Mouse (Mus musculus): ENCODE measurements around the gene Cdca3.
"Not testable (repeated sequence)": the region's sequence is repeated elsewhere in the genome, so short reads cannot be mapped to it uniquely, and the experiment has no call there.

Gene Cdca3

DNA sequence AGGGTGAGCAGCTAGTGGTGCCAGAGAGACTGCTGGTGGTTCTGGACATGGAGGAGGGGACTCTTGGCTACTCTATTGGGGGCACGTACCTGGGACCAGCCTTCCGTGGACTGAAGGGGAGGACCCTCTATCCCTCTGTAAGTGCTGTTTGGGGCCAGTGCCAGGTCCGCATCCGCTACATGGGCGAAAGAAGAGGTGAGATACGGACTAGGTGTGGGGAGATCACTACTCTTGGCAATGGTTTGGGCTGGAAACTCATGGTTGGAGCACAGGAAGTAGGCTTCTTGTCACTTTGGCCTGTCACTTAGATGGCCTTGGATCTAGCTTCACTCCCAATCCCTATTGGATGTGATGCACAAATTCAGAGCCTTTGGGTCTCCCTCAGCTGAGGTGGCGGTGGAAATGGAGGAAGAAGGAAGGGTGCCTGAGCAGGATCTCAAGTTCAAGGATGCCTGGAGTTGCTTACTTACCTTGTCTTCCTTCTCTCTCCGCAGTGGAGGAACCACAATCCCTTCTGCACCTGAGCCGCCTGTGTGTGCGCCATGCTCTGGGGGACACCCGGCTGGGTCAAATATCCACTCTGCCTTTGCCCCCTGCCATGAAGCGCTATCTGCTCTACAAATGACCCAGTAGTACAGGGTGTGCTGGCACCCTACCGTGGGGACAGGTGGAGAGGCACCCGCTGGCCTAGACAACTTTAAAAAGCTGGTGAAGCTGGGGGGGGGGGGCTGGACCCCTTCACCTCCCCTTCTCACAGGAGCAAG is 19.4 kb upstream of the Cdca3 start:
- peak in 1 of 2 experiments; percentile 41 for DNase-seq

DNA sequence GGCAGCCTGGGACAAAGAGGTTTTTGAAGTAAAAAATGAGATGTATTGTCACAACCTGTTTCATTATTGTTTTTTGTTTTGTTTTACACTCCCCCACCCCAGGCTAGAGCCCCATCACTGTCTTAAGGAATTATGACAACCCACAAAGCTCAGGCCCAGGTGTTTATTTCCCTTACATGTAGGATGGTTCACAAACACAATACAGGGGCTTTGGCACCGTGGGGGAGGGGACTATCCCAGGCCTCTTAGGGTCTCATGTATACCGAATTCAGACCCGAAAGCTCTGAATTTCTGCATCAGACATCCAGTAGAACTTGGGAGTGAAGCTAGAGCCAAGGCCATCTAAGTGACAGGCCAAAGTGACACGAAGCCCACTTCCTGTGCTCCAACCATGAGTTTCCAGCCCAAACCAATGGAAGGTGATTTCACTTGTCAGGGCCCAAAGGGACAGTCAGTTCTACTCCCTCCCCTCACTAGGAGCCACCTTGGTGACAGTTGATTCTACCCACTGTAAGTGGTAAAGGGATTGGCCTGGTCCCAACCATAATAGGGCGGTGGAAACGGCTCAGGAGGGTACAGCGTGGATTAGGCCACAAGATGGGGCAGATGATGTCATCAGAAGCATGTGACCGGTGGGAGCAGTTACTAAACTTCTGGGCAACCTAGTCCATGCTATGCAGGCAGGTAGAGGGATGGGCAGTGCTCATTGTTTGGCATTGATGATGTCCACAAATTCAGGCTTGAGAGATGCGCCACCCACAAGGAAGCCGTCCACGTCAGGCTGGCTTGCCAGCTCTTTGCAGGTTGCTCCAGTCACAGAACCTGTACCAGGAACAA is 18.6 kb upstream of the Cdca3 start:
- not testable (repeated sequence) for DNase-seq

DNA sequence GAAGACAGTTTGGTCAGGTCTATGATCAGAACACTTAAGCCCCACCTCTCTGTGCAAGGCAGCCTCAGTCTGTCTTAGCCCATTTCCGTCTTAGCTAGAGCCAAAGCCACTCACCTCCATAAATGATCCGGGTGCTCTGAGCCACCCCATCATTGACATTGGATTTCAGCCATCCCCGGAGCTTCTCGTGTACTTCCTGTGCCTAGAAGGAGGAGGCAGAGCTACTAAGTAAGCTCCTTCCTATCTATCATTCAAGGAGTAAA is 18.0 kb upstream of the Cdca3 start:
- DNase-seq, result no peak

DNA sequence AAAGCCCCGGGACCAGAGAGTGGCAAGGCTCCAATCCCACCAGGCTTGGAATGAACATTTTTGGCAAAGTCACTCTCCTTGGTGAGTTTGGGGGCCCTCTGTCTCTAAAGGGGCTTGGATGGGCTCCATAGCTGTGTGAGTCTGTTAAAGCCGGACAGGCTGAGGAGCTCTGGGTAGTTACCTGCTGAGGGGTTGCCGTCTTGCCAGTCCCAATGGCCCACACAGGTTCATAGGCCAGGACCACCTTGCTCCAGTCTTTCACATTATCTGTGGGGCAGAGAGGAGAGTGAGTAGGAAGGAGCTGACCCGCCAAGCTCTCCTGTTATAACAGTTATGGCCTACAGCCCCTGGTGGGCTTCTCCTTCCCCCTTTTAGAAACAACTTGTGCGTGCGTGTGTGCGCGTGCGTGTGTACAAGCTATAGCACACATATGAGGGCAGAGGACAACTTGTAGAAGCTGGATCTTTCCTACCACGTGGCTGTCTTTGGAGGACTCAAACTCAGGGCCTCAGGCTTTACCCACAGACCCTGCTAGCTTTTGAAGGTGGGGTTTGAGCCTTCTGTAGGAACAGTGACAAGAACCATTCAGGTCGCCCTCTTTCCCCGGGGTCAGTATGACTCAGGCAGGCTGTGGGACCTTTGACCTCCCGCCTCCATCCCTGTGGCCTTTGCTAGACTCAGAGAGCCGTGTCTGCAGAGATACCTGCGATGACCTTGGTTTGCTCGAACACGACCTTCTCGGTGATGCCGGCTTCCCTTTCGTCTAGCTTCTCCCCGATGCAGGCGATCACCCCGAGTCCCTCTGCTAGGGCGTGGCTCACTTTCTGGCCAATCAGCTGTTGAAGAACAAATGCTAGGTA is 17.4 kb upstream of the Cdca3 start:
- DNase-seq, result peak in 1 of 2 experiments; percentile 32

DNA sequence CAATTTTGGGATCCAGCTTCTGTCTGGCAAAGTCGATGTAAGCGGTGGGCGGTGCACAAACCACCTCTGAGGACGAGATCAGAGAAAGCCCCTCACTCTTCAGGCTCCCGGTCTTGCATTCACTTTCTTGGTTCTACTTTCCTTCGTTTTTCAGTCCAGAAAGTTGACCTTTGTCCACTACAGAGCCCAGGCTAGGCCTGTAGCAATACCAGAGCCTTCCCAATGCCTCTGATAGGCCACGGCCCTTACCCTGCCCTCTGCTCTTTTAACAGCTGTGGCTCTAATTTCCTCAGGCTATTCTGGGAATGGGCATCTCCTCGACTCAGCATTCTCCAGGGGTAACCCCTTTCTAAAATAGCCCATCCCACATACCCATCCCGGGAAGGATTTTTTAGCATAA is 16.5 kb upstream of the Cdca3 start:
- peak in 1 of 2 experiments; percentile 37 for DNase-seq

DNA sequence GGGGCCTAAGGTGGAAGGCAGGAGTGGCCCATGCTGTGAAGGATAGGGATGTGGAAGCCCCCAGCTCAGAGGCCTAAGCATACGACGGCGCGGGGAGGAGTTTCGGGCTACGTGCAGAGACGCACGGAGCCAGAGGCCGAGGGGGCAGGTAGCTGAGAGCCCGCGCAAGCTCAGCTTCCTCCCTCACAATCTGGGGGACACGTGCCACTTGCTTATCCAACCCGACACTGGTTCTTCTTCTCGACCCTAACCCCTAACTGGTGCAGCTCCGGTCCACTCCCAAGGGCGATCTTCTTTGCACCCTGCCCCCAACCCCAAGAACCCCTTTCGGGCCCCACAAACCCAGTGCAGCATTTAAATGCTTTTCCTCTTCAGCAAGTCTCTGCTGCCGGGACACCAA is 15.9 kb upstream of the Cdca3 start:
- peak; percentile 84 to 86 for DNase-seq

DNA sequence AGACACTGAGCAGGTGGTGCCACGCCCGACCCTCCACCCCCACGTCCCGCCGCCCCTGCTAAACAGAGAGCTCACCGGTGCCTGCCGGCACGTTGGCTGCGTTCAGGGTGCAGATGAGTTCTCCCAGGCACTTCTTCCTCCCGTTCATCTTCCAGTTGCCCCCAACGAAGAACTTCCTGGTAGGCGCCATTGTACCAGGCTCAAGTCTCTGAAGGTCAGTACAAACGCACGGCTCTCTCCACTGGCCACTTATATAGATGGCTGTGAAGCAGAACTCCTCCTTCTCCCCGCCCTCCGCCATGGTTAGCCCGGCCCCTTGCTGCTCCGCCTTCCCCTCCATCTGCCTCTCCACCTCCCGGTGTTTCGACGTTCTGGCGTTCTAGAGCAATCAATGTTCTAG is 15.4 kb upstream of the Cdca3 start, which contains the start of gene Tpi1:
Gene Tpi1, minus strand, starts transcription at position 364 of the 400 bp plus-strand sequence.
- DNase-seq, result peak; percentile 95 to 97

DNA sequence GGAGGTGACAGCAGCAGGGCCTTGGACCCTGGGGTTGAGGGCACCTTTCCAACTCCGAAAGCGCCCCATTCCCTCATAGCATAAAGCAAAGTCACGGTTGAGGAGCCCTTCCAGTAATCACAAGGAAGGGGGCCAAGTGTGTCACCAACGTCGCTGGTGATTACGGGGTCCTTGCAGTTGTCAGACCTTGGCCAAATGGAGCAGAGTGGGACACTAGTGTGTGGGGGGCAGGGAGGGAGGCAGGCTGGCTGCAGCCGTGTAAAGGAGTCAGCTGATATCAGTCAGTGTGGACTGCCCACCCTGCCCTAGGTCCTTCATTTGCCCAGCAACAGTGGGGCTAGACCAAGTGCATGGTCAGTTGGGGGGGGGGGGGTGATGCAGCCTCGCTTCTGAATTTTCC is 14.9 kb upstream of the Cdca3 start:
- peak; percentile 80 to 87 for DNase-seq

DNA sequence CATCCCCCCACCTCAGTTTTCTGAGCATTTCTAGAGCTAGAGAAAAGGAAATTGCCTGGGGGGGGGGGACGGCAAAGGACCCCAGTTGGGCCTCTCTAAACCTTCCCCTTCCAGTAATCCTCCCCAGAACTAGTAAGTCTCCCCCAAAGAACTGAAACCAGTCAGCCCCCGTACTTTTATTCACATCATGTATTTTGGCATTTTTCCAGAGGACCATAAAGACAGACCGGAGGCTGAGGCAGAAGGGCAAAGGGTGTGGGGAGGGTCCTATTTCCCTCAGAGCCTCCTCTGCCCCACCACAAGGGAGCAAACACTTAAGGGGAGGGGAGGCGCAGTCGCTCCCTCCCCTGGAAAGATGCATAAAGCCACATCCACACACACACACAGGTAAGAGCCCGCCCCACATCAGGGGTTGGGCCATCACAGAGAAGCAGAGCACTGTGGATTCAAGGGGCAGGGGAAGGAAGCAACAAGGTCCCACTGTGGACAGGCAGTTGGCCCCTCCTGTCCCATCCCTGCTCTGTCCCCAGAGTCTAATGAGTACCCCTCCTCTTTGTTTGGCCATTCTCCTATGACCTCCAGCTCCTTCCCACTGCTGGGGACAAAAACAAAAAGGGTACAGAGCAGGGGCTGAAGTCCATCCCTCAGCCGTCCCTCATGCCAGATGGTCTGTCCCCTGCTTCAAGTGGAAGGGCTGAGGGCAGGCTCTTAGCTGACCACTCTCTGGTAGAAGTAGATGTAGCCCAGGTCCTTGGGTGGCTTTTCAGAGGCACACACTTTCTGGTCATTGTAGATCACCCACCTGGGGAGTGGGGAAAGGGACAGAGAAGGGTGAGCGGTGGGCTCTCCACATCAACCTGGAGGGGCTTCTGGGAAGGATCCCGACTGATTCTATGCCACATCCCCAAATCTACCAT is 14.2 kb upstream of the Cdca3 start:
- DNase-seq, result peak in 1 of 2 experiments; percentile 25

DNA sequence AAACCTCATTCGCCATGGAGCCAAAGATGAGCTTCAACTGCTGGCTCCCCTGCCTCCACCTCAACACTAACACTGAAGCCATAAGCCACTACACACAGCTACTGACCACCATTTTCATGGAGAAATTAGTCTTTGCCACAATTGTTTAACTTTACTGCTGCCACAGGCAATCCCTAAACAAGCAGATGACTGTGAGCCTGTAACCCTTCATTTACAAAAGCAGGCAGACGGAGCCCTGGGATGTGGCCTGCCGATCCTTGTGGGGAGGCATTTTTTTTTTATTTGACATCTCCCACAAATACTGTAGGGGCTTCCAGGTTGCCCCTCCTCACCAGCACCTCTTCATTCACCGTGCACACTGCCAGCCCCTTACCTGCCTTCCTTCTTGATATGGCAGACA is 12.7 kb upstream of the Cdca3 start:
- DNase-seq, result peak in 1 of 2 experiments; percentile 0

DNA sequence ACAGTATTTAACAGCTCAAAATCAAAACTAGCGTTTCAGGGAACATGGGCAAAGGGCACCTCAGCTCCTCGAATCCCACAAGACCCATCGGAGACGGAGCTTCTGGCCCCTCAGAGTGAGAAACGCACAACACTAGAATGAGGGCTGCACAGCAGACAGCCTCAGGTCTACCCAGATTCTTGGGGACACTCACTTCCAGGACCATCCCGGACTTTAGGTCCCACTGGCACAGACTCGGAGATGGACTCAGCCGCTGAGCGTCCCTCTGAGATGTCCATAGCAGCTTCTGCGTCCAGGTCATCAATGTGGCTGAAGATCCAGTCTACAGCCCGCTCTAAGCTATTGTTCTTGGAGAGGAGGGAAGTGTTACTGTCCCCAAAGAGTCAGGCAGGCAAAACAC is 12.2 kb upstream of the Cdca3 start:
- peak in 1 of 2 experiments; percentile 1 for DNase-seq

DNA sequence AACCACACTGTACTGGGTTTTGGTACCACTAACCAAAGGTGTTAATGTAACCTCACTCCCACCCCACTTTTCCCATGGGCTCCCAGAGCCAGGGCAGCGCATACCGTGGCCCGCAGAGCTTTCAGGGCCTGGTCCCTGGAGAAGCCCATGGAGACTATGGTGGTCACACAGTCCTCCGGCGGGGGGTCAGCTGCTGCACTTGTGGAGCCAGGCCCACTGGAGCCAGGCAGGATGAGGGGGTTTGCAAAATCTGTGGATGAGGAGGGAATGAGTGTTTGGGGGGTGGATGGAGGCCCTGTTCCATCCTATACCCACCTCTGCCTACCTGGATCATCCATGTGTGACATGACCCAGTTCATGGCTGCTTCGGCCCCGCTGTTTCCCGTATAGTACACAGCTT is 11.8 kb upstream of the Cdca3 start:
- DNase-seq, result peak in 1 of 2 experiments; percentile 18

DNA sequence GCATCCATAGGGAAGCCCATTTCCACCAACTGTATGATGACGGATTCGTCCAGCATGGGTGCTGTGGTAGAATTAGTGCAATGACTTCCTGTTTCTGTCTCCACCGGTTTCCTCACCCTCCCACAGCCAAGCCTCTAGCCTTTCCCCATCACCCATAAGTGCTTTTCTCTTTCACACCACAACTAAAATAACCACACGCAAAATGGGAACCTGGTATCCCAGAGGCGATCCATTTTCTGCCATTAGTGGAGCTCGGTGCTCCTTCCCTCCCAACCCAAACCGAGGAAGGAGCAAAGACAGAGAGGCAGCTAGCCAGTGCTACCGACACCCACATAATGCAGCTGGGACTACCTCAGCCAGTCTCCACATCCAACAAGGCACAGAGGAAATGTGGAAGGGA is 11.4 kb upstream of the Cdca3 start:
- peak in 1 of 2 experiments; percentile 0 for DNase-seq

DNA sequence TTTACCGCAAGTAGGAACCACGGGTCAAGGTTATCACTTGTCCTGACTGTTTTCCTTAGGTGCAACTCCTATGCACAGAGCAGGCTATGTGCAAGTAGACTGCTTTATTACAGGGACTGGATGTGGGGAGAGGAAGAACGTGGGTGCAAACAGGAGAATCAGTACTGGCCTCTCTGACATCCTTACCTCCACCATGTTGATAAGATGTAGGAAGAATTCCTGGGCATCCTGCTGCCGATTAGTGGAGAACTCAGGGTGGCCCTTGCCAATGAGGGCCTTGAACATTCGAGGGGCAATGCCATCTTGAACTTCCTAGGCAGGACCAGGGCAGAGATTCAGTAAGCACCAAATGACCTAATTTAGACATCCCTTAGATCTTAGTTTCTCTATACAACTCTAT is 8.5 kb upstream of the Cdca3 start:
- no peak for DNase-seq

DNA sequence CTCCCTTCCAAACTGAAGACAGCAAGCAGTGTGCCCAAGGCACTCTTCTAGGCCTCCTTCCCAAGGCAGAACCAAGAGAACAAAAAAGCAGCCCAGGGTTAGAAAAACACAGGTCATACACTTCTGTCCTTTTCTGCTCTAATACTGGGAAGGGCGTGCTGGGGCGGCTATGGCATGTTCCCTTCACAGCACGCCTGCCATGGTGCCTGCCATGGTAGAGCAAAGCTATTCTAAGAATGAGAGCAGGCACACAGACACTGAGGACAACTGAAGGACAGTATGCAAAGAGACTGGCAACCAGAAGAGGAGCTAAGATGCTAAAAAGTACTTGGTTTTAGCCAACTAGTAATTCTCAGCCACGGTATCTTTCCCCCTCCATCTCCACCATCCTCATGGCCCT is 7.3 kb upstream of the Cdca3 start:
- DNase-seq, result no peak

DNA sequence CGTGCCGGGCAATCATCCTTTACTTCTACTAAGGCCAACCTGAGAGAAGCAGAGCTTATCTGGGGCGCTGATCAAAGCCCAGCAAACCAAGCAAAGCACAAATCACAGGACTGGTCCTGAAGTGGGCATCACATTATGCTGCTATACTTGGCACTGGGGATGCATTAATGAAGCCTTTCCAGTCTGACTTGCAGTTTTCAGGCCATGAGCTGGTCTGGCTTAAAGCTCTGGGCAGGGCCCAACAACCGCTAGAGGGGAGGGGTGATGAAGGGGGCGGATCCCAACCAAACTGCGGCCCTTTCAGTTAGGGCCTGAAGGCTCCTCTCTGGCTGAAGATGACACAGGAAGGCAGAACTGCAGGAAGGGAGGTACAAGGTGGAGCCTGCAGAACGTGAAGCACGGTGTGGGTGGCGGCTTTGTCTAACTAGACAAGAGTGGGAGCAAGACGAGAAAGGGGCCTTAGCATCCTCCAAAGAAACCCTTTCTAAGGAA is 1.2 kb upstream of the Cdca3 start:
- DNase-seq, result peak; percentile 57 to 61

DNA sequence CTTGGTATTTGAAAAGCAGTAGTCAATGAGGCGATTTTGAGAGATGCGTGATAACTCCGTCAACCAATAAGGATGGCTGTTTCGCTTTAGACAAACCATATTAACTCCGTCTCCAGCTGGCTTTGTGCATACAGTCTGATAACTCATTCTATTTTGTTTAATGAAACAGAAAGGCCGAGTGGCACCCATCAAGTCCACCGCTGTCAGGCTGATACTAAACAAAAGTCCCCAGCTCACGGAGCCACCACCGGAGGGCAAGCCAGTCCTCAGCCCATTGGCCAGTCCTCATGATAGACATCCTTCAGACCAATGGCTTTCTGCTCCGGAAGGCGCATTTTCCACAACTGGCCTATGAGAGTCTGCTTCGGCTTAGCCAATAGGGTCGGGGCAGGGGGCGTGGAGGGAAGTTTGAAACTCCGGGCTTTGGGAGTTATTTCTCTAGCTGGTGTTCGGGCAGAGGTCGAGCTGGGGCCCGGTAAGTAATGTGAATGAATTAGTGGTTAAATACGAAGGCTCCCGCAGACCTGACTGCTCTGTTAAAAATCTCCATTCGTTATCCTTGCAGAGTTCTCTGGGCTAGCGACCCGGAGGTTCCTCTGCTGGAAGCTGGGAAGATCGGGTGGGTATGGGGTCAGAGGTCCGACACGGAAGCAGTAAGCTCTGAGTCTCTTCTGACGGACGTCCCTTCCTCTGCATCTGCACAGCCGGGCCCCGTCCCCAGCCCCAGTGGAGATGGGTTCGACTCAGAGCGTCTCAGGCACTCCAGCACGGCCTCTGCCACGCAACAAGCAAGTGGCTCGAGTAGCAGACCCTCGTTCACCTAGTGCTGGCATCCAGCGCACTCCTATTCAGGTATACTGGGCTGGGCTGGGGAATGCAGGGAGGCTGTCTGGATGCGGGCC is 703 bp downstream of the Cdca3 start:
- DNase-seq, result peak; percentile 94 to 95

DNA sequence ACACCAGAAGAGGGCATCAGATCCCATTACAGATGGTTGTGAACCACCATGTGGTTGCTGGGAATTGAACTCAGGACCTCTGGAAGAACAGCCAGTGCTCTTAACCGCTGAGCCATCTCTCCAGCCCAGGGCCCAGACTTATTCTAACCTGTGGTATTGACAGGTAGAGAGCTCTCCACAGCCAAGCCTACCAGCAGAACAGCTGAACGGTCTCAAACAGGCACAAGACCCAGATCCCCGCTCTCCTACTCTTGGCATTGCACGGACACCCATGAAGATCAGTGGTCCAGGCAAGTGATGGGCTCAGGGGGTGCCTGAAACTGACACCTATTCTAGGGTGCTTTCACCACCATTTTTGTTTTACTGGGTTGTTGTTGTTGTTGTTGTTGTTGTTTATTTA is 1.9 kb downstream of the Cdca3 start:
- not testable (repeated sequence) for DNase-seq

DNA sequence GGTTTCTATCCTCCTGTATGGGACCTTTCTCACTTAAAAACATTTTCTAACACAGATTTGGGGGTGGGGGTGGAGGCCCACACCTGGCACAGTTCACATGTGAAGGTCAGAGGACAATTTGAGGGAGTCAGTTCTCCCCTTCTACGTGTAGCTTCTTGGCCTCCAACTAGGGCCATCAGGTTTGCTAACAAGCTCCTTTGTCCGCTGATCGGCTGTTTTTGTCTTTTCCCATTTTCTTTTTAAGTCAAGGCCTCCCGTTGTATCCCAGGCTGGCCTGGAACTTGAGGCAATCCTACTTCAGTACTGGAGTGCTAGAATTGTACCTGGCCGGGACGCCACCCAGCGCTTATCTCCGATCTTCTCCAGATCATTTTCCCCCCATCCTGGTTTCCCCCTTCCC is 2.3 kb downstream of the Cdca3 start:
- no peak for DNase-seq

DNA sequence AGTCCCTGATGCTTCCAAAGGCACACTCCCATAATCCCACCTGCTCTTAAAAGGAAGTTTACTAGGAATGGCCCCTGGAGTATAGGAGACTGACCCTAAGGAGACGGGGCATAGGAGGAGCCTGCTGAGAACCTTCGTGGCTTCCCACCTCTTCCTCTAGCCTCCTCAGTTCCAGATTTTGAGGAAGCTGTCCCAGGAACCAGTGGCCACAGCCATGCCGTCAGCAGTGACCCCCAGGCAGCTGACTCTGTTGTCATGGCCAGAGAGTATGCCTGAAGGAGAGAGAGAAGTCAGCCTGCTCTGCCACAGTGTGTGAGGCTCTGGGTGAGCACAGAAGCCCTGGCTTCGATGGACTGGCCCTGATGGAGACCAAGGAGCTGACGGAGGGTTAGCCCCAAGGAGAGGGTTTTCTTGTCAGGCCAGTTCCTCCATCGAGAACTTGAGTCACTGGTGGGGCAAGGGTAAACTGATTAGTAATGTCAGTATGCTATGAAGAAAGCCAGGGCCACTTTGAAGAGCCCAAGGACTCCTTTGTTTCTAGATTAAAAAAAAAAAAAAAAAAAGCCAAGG is 5.2 kb downstream of the Cdca3 start:
- no peak for DNase-seq
